Mouse (Mus musculus) hindbrain, embryonic 11.5 days (tissue): ENCODE results near the gene Setd6. TPM values are rescaled to one million over a fixed set of nuclear protein-coding genes. Genes with fewer than 3 reads are reported as not detected.
A peak's percentile ranks its signal among the peaks of the same experiment; 100 is the strongest.

Experiments
- ATAC-seq: fragments of 200-750 bp; cut with Nextera tagmentation; 2 replicates; pipeline ENCODE4 v1.8.0; 2017; ENCODE audit warnings: mild to moderate bottlenecking, moderate TSS enrichment, moderate library complexity; ENCODE audit not compliant: low FRiP score
- DNase-seq: peaks from one replicate; pipeline ENCODE4 v3.0.0-alpha.2; 2015; ENCODE audit warnings: low spot score
- H3K27ac ChIP-seq: fragments of 300-500 bp; sonication (generic); 2 replicates; pipeline ENCODE4 v1.5.1; 2014; ENCODE audit warnings: mild to moderate bottlenecking, low read depth, low read length
- H3K27me3 ChIP-seq: fragments of 300-500 bp; sonication (generic); 2 replicates; pipeline ENCODE4 v1.6.1; 2014; ENCODE audit warnings: mild to moderate bottlenecking, low read length, moderate library complexity, mixed read lengths; ENCODE audit not compliant: control insufficient read depth, insufficient read depth
- H3K36me3 ChIP-seq: fragments of 300-500 bp; sonication (generic); 2 replicates; pipeline ENCODE4 v1.6.1; 2014; ENCODE audit warnings: mild to moderate bottlenecking, low read length, moderate library complexity, mixed read lengths; ENCODE audit not compliant: control insufficient read depth, insufficient read depth
- H3K4me1 ChIP-seq: fragments of 300-500 bp; sonication (generic); replicated peaks from 2 replicates; pipeline ENCODE4 v1.6.1; 2014; ENCODE audit warnings: low read length, mixed read lengths; ENCODE audit not compliant: control insufficient read depth, insufficient read depth
- H3K4me2 ChIP-seq: fragments of 300-500 bp; sonication (generic); replicated peaks from 2 replicates; pipeline ENCODE4 v1.6.1; 2014; ENCODE audit warnings: mild to moderate bottlenecking, low read depth, low read length
- H3K4me3 ChIP-seq: fragments of 300-500 bp; sonication (generic); 2 replicates; pipeline ENCODE4 v1.5.1; 2014; ENCODE audit warnings: low read depth, low read length
- H3K9ac ChIP-seq: fragments of 300-500 bp; sonication (generic); 2 replicates; pipeline ENCODE4 v1.6.1; 2014; ENCODE audit warnings: low read depth, low read length
- H3K9me3 ChIP-seq: fragments of 300-500 bp; sonication (generic); 2 replicates; pipeline ENCODE4 v1.6.1; 2016; ENCODE audit warnings: low read length; ENCODE audit not compliant: control insufficient read depth
- WGBS: fragments of 180-500 bp; shearing (Covaris S2); extraction: QIAGEN DNeasy Blood & Tissue Kit; methylation state at CpG from one replicate; pipeline ENCODE4 v1.1.7; 2014; 5-methylcytosine and 5-hydroxymethylcytosine counted together
- polyA plus RNA-seq: library from polyadenylated mRNA; unstranded; fragments of >200 nt; fragmentation: Nextera tagmentation; extraction: Ambion mirVana; gene quantifications from 2 replicates; pipeline ENCODE4 v1.2.1, GENCODE M21; 2014

The Setd6 gene
- 18.2 and 21.3 TPM in 2 replicates for polyA plus RNA-seq

DNA sequence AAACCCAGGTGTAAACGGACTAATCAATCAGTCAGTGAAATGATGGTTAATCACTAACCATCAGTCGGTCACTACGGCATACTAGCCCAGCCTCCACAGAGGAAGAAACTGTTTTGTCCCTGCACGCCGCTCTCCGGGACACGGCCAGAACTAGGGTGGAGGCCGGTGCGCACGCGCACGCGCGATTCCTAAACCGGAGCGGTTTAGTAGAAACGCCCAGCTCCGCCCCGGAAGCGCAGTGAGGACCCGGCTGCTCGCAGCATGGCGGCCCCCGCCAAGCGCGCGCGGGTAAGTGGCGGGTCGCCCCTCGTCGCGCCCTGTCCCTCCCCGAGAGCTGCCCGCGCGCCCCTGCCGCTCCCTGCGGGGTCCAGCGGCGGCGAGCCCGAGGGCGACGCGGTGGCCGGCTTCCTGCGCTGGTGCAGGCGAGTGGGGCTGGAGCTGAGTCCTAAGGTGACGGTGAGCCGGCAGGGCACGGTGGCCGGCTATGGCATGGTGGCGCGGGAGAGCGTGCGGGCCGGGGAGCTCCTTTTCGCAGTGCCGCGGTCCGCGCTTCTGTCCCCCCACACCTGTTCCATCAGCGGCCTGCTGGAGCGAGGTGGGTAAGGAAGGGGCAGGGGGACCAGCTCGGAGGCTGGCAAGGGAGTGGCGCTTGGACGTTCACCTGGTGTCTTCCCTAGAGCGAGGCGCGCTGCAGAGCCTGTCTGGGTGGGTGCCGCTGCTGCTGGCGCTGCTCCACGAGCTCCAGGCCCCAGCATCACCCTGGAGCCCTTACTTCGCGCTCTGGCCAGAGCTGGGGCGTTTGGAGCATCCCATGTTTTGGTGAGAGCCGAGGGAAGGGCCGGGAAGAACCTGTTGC, at the start of gene Setd6:
TSS of gene Setd6 (plus strand) at position 206 of the 856 bp plus-strand sequence.
- H3K36me3 ChIP-seq, result no peaks in the 10 kb centered on the region; the same call in 1 of the 2 replicates
- ATAC-seq, result peak; percentile 86
- WGBS, result under 1% methylated on average over 73 of the region's 79 CpGs

DNA sequence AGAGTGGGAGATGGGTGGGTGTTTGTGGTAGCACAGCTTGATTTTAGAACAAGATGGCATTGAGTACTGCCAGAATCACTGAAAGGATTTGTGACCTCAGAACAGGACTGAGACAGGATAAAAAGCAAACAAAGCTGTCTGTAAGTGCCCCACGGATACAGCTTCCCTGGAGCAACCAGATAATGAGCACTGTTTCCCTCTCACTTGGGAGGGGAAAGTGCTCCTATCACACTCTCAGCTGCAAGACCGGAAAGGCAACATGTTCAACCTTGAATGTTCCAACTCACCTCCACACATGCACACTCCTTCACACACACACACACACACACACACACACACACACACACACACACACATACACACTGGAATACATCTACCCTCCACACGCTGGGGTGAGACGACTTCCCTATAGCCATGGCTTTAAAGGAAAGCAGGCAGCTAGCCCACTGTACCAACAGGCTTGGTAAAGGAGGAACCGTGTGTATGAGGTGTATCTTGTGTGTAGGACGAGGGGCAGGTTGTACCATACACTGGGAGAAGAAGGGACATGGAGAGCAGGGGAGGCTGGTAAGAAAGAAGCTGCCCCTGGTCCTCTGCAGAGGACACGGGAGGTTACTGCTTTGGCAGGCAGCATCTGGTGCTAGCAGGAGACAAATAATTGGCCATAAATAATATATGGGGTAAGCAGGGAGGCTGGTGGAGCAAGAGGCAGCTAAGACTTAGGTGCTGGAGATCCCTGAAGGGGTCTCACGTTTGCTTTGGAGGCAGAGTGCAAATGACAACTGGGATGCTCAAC, 47.3 kb upstream of the Setd6 start:
- no peak overlapping the region for H3K4me3 ChIP-seq
- H3K27me3 ChIP-seq, result no peaks in the 10 kb centered on the region
- H3K9ac ChIP-seq, result no peak overlapping the region
- H3K4me1 ChIP-seq, result no peaks in the 10 kb centered on the region
- H3K4me2 ChIP-seq, result no peak overlapping the region
- no peak overlapping the region for H3K27ac ChIP-seq
- no peaks in the 10 kb centered on the region for H3K36me3 ChIP-seq
- ATAC-seq (no peak), DNase-seq (no peak)
- H3K9me3 ChIP-seq, result no peaks in the 10 kb centered on the region
- WGBS, result 64% methylated on average over 8 of the region's 8 CpGs

More for the DNA sequence above, at the start of gene Setd6:
- Histone ChIP-seq H3K4me1 (peaks cover 5% of the 10 kb centered on the region), H3K4me3 (peak within 1 kb of the TSS; percentile 80), H3K9me3 (no peaks in the 10 kb centered on the region), H3K9ac (peak within 1 kb of the TSS; percentile 76), H3K27ac (peak within 1 kb of the TSS; percentile 17), H3K27me3 (no peaks in the 10 kb centered on the region), H3K4me2 (peak within 1 kb of the TSS; percentile 97)
- peak; percentile 92 for DNase-seq

DNA sequence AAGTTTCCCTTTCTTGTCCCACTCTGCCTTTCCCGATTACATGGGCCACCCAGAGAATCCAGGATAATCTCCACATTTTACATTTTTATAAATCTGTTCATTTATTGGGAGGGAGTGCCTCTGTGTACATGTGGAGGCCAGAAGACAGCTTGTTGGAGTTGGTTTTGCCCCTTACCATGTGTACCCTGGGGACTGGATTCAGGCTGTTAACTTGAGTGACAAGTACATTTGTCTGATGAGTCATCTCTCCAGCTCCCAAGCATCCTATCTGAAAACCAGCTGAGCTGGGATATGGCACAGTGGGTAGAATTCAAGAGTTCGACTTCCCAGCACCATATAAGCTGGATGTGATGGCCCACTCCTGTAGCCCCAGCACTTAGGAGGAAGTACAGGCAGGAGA, 45.7 kb upstream of the Setd6 start:
- Histone ChIP-seq H3K9ac (no peak overlapping the region), H3K27me3 (peaks cover 1% of the 10 kb centered on the region; the same call in 1 of the 2 replicates), H3K4me3 (no peak overlapping the region), H3K4me1 (no peaks in the 10 kb centered on the region), H3K27ac (no peak overlapping the region), H3K4me2 (no peak overlapping the region), H3K36me3 (no peaks in the 10 kb centered on the region), H3K9me3 (no peaks in the 10 kb centered on the region)
- DNase-seq (no peak), ATAC-seq (no peak)
- WGBS, result 79% methylated on average over 2 of the region's 2 CpGs

DNA sequence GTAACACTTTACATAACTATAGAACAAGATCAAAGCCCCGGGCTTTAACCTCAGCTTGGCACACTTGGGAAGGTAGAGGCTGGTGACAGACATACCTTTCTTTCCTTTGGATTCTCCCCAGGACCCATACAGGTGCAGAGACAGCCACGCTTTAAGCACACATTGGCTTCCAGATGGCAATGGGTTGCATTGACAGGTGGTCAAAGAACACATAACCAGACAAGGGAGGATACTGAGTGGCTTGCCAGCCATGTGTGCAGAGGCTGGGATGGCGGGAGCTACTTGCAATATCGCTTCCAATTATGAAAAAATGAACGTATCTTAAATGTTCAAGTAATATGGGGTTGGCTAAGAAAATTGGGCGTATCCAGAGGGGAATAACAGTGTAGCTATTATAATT, 43.8 kb upstream of the Setd6 start:
- Histone ChIP-seq H3K9ac (no peak overlapping the region), H3K9me3 (no peaks in the 10 kb centered on the region), H3K27ac (no peak overlapping the region), H3K27me3 (peaks cover 12% of the 10 kb centered on the region), H3K4me1 (no peaks in the 10 kb centered on the region), H3K4me3 (no peak overlapping the region), H3K4me2 (no peak overlapping the region), H3K36me3 (no peaks in the 10 kb centered on the region)
- ATAC-seq, result no peak
- WGBS, result 91% methylated on average over 6 of the region's 6 CpGs
- no peak for DNase-seq

DNA sequence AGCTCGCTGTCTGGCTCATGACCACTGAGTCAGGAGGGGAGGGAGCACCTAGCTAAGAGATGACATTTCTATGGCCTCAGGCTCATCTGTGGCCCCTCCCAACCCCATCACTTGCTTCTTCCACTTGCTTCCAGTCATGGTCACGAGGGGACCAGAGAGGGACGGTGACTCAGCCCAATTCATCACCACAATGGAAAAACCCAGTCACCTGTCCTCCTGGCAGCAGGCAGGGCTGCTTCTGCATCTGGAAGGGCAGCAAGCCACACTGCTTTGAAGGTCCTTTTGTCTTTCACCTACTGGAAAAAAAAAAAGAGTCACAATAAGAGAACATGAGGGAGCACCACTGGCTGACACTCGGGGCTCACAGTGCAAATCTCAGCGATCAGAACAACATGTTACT, 42.9 kb upstream of the Setd6 start:
- Histone ChIP-seq H3K36me3 (no peaks in the 10 kb centered on the region), H3K27ac (no peak overlapping the region), H3K9me3 (no peaks in the 10 kb centered on the region), H3K9ac (no peak overlapping the region), H3K4me3 (no peak overlapping the region), H3K4me2 (no peak overlapping the region), H3K4me1 (no peaks in the 10 kb centered on the region; the same call in 1 of the 2 replicates), H3K27me3 (peaks cover 22% of the 10 kb centered on the region)
- no peak for ATAC-seq
- no peak for DNase-seq
- WGBS, result 81% methylated on average over 5 of the region's 5 CpGs

DNA sequence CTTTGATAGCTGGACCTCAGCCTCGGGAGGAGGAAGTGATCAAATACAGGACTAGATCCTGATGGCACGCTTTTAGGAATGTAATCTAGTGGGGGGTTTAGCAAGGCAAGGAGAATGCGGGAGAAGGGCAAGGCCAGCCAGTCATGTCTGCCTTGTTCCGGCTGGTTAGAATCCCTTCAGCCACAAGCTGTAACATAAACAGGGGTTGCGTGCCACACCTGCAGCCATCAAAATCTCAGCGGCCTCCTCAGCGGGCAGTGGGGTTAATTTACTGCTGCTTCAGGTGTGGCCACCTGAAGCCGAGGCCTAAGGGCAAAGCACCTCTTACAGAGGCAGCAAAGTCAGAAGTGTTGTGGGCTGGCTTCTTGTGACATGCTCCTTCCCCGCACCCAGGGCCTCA, 39.0 kb upstream of the Setd6 start, which contains the start of gene Ndrg4:
TSS of gene Ndrg4 (plus strand) at position 350 of the 400 bp plus-strand sequence.
- Histone ChIP-seq H3K4me3 (peak within 1 kb of the TSS; percentile 57), H3K36me3 (no peaks in the 10 kb centered on the region), H3K9me3 (no peaks in the 10 kb centered on the region), H3K9ac (peak within 1 kb of the TSS; percentile 63), H3K4me2 (peak within 1 kb of the TSS; percentile 98), H3K27ac (0 out of 2 replicates have a peak within 1 kb of the TSS, but pooled peaks have one; percentile 10), H3K27me3 (peaks cover 42% of the 10 kb centered on the region), H3K4me1 (peaks cover 2% of the 10 kb centered on the region)
- 46% methylated on average over 9 of the region's 9 CpGs for WGBS
- no peak for DNase-seq
- no peak for ATAC-seq

DNA sequence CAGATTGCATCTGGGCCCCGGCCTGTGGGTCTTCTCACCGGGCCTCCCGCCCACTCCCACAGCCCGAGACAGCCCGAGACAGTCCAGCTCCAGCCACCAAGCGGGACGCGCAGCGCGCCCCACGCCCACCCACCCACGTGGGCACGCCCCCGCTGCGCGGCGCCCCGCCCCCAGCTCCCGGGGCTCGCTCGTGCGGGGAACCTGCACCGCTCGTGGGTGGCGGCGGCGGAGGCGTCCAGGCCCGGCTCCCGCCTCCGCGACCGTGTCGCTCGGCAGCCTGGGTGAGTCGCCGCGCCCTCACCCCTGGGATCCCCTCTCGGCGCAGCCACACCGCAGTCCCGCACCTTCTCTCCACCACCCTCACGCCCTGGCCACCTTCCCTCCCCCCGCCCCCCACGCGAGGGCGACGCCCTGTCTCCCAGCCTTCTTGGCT, 38.1 kb upstream of the Setd6 start:
- Histone ChIP-seq H3K4me3 (peak overlapping the region; percentile 57), H3K27me3 (peaks cover 42% of the 10 kb centered on the region), H3K4me2 (peak overlapping the region; percentile 98), H3K4me1 (peaks cover 2% of the 10 kb centered on the region), H3K9ac (peak overlapping the region; percentile 63), H3K9me3 (no peaks in the 10 kb centered on the region), H3K27ac (0 out of 2 replicates have a peak overlapping the region, but pooled peaks have one; percentile 10), H3K36me3 (no peaks in the 10 kb centered on the region)
- 0% methylated on average over 6 of the region's 48 CpGs for WGBS
- DNase-seq, result peak; percentile 39
- ATAC-seq, result peak; percentile 63

DNA sequence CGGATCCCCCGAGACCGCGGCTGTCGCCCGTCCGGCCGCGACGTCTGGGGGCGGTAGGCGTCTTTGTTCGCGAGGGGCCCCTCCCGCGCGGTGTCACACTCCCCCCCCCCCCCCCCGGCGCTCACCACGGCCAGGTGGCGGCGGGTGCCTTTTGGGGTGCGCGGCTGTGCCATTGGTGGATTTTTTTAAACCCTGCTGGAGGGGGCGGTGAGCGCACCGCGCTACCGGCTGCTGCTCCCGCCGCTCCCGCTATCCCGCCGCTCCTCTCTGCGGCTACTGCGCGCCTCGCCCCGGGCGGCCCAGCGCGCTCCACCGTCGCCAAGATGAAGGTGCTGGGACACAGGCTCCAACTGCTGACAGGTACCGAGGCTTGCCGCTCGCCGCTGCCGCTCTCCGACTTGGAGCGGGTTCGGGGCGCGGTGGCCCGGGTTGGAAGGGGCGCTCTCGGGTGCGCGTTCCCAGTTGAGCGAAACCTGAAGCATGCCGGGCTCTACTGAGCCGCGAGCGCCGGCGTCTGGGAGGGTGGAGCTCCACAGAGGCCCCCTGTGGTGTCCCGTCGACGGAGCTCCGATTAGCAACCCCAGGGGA, 37.6 kb upstream of the Setd6 start:
- peak; percentile 56 for DNase-seq
- Histone ChIP-seq H3K27me3 (peaks cover 42% of the 10 kb centered on the region), H3K4me2 (peak overlapping the region; percentile 98), H3K4me1 (peaks cover 2% of the 10 kb centered on the region), H3K36me3 (no peaks in the 10 kb centered on the region), H3K27ac (0 out of 2 replicates have a peak overlapping the region, but pooled peaks have one; percentile 10), H3K4me3 (peak overlapping the region; percentile 57), H3K9me3 (no peaks in the 10 kb centered on the region), H3K9ac (peak overlapping the region; percentile 63)
- peak; percentile 60 for ATAC-seq
- WGBS, result 1% methylated on average over 51 of the region's 70 CpGs
